Mouse (Mus musculus) cortical plate, adult 2 months (tissue): ENCODE measurements around the gene Tmem206. TPM values are rescaled to one million over a fixed set of nuclear protein-coding genes. Genes with fewer than 3 reads are reported as not detected.

ENCODE experiments used
- H3K27ac ChIP-seq: fragments of 200-500 bp; 2 replicates; pipeline ENCODE4 v1.5.1; 2012; ENCODE audit warnings: low read length, control low read depth, inconsistent platforms; ENCODE audit not compliant: insufficient read depth
- H3K4me1 ChIP-seq: fragments of 200-500 bp; 2 replicates; pipeline ENCODE4 v1.6.1; 2011; ENCODE audit warnings: low read length; ENCODE audit not compliant: control insufficient read depth, insufficient read depth
- H3K4me3 ChIP-seq: fragments of 200-500 bp; 2 replicates; pipeline ENCODE4 v1.5.1; 2011; ENCODE audit warnings: mild to moderate bottlenecking, low read length, control low read depth; ENCODE audit not compliant: insufficient read depth
- CTCF ChIP-seq: fragments of 200-500 bp; IDR thresholded peaks from 2 replicates; pipeline ENCODE4 v1.5.1; 2011; ENCODE audit warnings: mild to moderate bottlenecking, control low read depth, low read length; ENCODE audit not compliant: insufficient read depth; ENCODE audit errors: extremely low read depth
- POLR2A ChIP-seq: fragments of 200-500 bp; IDR thresholded peaks from 2 replicates; pipeline ENCODE4 v1.6.1; 2011; ENCODE audit warnings: mild to moderate bottlenecking, low read length, control low read depth; ENCODE audit not compliant: insufficient read depth; ENCODE audit errors: extremely low read depth
- polyA plus RNA-seq: library from polyadenylated mRNA; depleted of rRNA; stranded (reverse); fragments of >200 nt; gene quantifications from 2 replicates; pipeline ENCODE4 v1.2.3, GENCODE M21; 2012

Gene Tmem206
- polyA plus RNA-seq, 1 experiment = 10.3 TPM

- TF ChIP-seq CTCF (no peak), POLR2A (no peak)
- Histone ChIP-seq H3K27ac (no peak overlapping the region), H3K4me1 (no peaks in the 10 kb centered on the region), H3K4me3 (no peak overlapping the region)
Measured at GRCm38 (mm10) chr1:191304216-191304615, 21.5 kb upstream of the Tmem206 start.

GRCm38 (mm10) chr1:191305610-191306009 is 20.1 kb upstream of the Tmem206 start:
- TF ChIP-seq POLR2A (no peak), CTCF (peak; percentile 30)

GRCm38 (mm10) chr1:191306316-191306715 is 19.4 kb upstream of the Tmem206 start:
- H3K4me1 ChIP-seq = no peaks in the 10 kb centered on the region
- H3K4me3 ChIP-seq = no peak overlapping the region
- H3K27ac ChIP-seq = no peak overlapping the region
- TF ChIP-seq POLR2A = no peak
- TF ChIP-seq CTCF = no peak

More at GRCm38 (mm10) chr1:191305610-191306009, 20.1 kb upstream of the Tmem206 start:
- H3K4me1 ChIP-seq = no peaks in the 10 kb centered on the region
- H3K4me3 ChIP-seq = no peak overlapping the region
- no peak overlapping the region for H3K27ac ChIP-seq

GRCm38 (mm10) chr1:191307766-191308455 is 17.8 kb upstream of the Tmem206 start:
- H3K4me3 ChIP-seq = no peak overlapping the region
- H3K4me1 ChIP-seq = no peaks in the 10 kb centered on the region
- no peak for TF ChIP-seq POLR2A
- TF ChIP-seq CTCF = peak; percentile 27; the same call in 1 of the 2 replicates
- H3K27ac ChIP-seq = no peak overlapping the region

GRCm38 (mm10) chr1:191311296-191311898 is 14.3 kb upstream of the Tmem206 start:
- Histone ChIP-seq H3K4me3 (no peak overlapping the region), H3K4me1 (peaks cover 2% of the 10 kb centered on the region; the same call in 1 of the 2 replicates), H3K27ac (no peak overlapping the region)
- no peak for TF ChIP-seq POLR2A
- TF ChIP-seq CTCF = no peak

GRCm38 (mm10) chr1:191312513-191312941 is 13.2 kb upstream of the Tmem206 start:
- no peak for TF ChIP-seq POLR2A
- peak; percentile 85 for TF ChIP-seq CTCF
- Histone ChIP-seq H3K4me3 (peak overlapping the region; percentile 71), H3K4me1 (peaks cover 4% of the 10 kb centered on the region; the same call in 1 of the 2 replicates), H3K27ac (no peak overlapping the region)

GRCm38 (mm10) chr1:191313158-191313557 is 12.6 kb upstream of the Tmem206 start:
- Histone ChIP-seq H3K4me3 (peak overlapping the region; percentile 71; the same call in 1 of the 2 replicates), H3K27ac (no peak overlapping the region)

GRCm38 (mm10) chr1:191313926-191314325 is 11.8 kb upstream of the Tmem206 start:
- Histone ChIP-seq H3K27ac (no peak overlapping the region), H3K4me1 (peaks cover 4% of the 10 kb centered on the region; the same call in 1 of the 2 replicates), H3K4me3 (no peak overlapping the region)
- TF ChIP-seq CTCF (no peak), POLR2A (no peak)

More at GRCm38 (mm10) chr1:191313158-191313557, 12.6 kb upstream of the Tmem206 start:
- no peak for TF ChIP-seq CTCF
- TF ChIP-seq POLR2A = no peak
- H3K4me1 ChIP-seq = peaks cover 4% of the 10 kb centered on the region; the same call in 1 of the 2 replicates

GRCm38 (mm10) chr1:191316818-191317217 is 8.9 kb upstream of the Tmem206 start:
- H3K4me3 ChIP-seq = peak overlapping the region; percentile 64
- H3K4me1 ChIP-seq = peaks cover 4% of the 10 kb centered on the region; the same call in 1 of the 2 replicates
- no peak for TF ChIP-seq POLR2A
- no peak for TF ChIP-seq CTCF
- H3K27ac ChIP-seq = no peak overlapping the region
